Mouse (Mus musculus) cerebellum, adult 2 months (tissue): ENCODE measurements at regions not wholly inside any gene's neighbourhood (a gene's known extent, or its start where the extent isn't known, plus 50 kb on each side); places are given as distances from the start of the nearest gene placed in this dataset.

Experiments used
- CTCF ChIP-seq: fragments of 200-500 bp; IDR thresholded peaks from 2 replicates; pipeline ENCODE4 v1.5.1; 2011; ENCODE audit warnings: low read depth, mild to moderate bottlenecking, control low read depth, low read length, moderate library complexity, borderline replicate concordance; ENCODE audit not compliant: insufficient read depth
- POLR2A ChIP-seq: fragments of 200-500 bp; IDR thresholded peaks from 2 replicates; pipeline ENCODE4 v1.6.1; 2011; ENCODE audit warnings: low read length, control low read depth, borderline replicate concordance; ENCODE audit not compliant: insufficient read depth

- TF ChIP-seq CTCF (no peak), POLR2A (no peak)
Observed at GRCm38 (mm10) chr13:78426306-78426921, 226.9 kb upstream of the Nr2f1 start.
